Comparison of ENCODE assay signal across 8 mouse cellular contexts in the genomic region with DNA sequence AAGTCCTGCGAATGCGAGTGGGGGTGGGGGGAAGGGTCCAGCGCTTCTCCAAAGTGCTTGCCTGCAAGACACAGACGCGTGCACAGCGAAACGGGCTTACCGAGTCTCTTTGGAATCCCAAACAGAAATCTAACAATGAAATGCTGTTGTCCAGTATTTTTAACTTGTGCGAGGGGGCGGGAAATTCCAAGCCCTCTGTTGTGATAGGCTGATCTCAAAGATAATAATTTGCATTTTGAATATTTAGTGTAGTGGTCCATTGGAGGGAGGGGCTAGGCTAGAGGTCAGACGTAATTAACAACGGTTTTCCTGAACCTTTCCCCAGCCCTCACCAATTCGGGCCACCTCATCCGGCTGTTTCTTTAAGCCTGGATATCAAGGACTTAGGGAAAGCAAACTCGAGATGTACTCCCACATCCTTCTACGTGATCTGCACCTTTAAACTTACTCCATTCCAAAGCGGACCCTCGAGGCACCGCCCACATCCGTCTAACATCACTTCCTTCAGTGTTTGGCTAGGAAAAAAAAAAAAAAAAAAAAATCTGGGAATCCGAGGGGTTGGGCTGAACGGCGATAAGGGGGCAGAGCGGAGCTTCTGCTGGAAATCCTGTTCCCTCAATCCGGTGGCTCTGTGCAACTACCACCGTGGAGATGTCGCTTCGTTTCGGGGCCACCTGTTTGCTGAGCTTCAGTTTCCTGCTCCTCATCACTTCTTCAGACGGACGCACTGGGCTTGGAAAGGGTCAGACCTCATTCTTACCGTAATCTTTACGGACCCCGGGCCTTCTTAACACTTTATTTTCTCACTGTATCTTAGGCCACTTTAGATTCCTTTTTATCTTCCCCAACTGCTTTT. TPM values are rescaled to one million over a fixed set of nuclear protein-coding genes. Genes with fewer than 3 reads are reported as not detected.
DNase-seq lines count a peak whose midpoint lies in the region; ATAC-seq and TF ChIP-seq lines count a peak whose summit lies in the region.

A gene (plus strand): TSS at position 487 of the 856 bp plus-strand sequence.

- H3K4me1 ChIP-seq in erythroblast, embryonic 14.5 days (ENCODE audit: control insufficient read depth), result peaks cover 36% of the 10 kb centered on the region
- H3K4me1 ChIP-seq in heart, embryonic 11.5 days (ENCODE audit: control insufficient read depth, insufficient read depth, low read length), result peaks cover 20% of the 10 kb centered on the region
- H3K4me1 ChIP-seq in kidney, embryonic 16.5 days (ENCODE audit: insufficient read depth, low read length), result peaks cover 24% of the 10 kb centered on the region
- H3K4me1 ChIP-seq in liver, adult 2 months (ENCODE audit: control insufficient read depth, insufficient read depth, low read length), result peaks cover 9% of the 10 kb centered on the region

- peak within 1 kb of the TSS; percentile 34 for H3ac ChIP-seq in myocyte (ENCODE audit: control insufficient read depth, insufficient read length)

- TF ChIP-seq CTCF in brain, embryonic 14.5 days (IDR thresholded peaks at IDR 0.05; ENCODE audit: borderline replicate concordance, extremely low read depth, insufficient read depth, insufficient read length), result no peak
- TF ChIP-seq CTCF in liver, adult 2 months (IDR thresholded peaks at IDR 0.05; ENCODE audit: low read depth, low read length), result no peak

- peak within 1 kb of the TSS; percentile 84 for H3K4me2 ChIP-seq in heart, embryonic 11.5 days
- H3K4me2 ChIP-seq in kidney, embryonic 16.5 days (replicated peaks; ENCODE audit: low read depth, low read length), result peak within 1 kb of the TSS; percentile 63
- peak within 1 kb of the TSS; percentile 73 for H3K4me2 ChIP-seq in myocyte (ENCODE audit: low read depth)

- peaks cover 12% of the 10 kb centered on the region; the same call in 1 of the 2 replicates for H3K79me2 ChIP-seq in liver, adult 2 months (ENCODE audit: control insufficient read depth, insufficient read depth, low read length)
- peaks cover 60% of the 10 kb centered on the region for H3K79me2 ChIP-seq in myocyte (ENCODE audit: control insufficient read depth, insufficient read depth)

- under 1% methylated on average over 34 of the region's 34 CpGs for WGBS in heart, embryonic 11.5 days (ENCODE audit: insufficient replicate concordance)
- WGBS in kidney, embryonic 16.5 days, result under 1% methylated on average over 34 of the region's 34 CpGs
- WGBS in liver, adult 2 months, result under 1% methylated on average over 34 of the region's 34 CpGs

- DNase-seq in CD4-positive helper T cell, adult 2 months (ENCODE audit: low read depth, low spot score), result peak; percentile 85
- peak; percentile 98 for DNase-seq in brain, embryonic 14.5 days (ENCODE audit: low read depth)
- DNase-seq in liver, adult 2 months (ENCODE audit: extremely low read depth, low read depth, low spot score), result peak; percentile 90
- peak; percentile 74 for DNase-seq in splenic B cell, adult 2 months (ENCODE audit: low read depth, low spot score)

- H3K27ac ChIP-seq in heart, embryonic 11.5 days (ENCODE audit: low read depth, low read length), result peak within 1 kb of the TSS; percentile 98
- peak within 1 kb of the TSS; percentile 100 for H3K27ac ChIP-seq in kidney, embryonic 16.5 days (ENCODE audit: low read length)
- H3K27ac ChIP-seq in liver, adult 2 months (replicated peaks; ENCODE audit: insufficient read depth, low read depth, low read length), result peak within 1 kb of the TSS; percentile 95

- peak within 1 kb of the TSS; percentile 98 for H3K4me3 ChIP-seq in erythroblast, embryonic 14.5 days (replicated peaks)
- peak within 1 kb of the TSS; percentile 95 for H3K4me3 ChIP-seq in heart, embryonic 11.5 days (ENCODE audit: low read depth, low read length)
- peak within 1 kb of the TSS; percentile 92 for H3K4me3 ChIP-seq in kidney, embryonic 16.5 days (ENCODE audit: low read length)
- H3K4me3 ChIP-seq in liver, adult 2 months (ENCODE audit: insufficient read depth, low read depth, low read length), result peak within 1 kb of the TSS; percentile 97
- peak within 1 kb of the TSS; percentile 62 for H3K4me3 ChIP-seq in myocyte

- peak; percentile 71 for ATAC-seq in heart, embryonic 11.5 days (replicated peaks; ENCODE audit: insufficient number of reproducible peaks, low FRiP score, low TSS enrichment)
- ATAC-seq in kidney, embryonic 16.5 days (ENCODE audit: low FRiP score, low TSS enrichment), result peak; percentile 84

- H3K9ac ChIP-seq in heart, embryonic 11.5 days (ENCODE audit: low read depth, low read length), result peak within 1 kb of the TSS; percentile 99
- peak within 1 kb of the TSS; percentile 99 for H3K9ac ChIP-seq in kidney, embryonic 16.5 days (replicated peaks; ENCODE audit: low read length)
- peak within 1 kb of the TSS; percentile 97 for H3K9ac ChIP-seq in liver, adult 2 months (ENCODE audit: low read depth, low read length)

- no peaks in the 10 kb centered on the region for H3K27me3 ChIP-seq in erythroblast, embryonic 14.5 days (ENCODE audit: control insufficient read depth)
- no peaks in the 10 kb centered on the region for H3K27me3 ChIP-seq in heart, embryonic 11.5 days (ENCODE audit: control insufficient read depth, insufficient read depth, low read length)
- H3K27me3 ChIP-seq in kidney, embryonic 16.5 days (ENCODE audit: insufficient read depth, low read length), result no peaks in the 10 kb centered on the region
- H3K27me3 ChIP-seq in liver, adult 2 months (ENCODE audit: control insufficient read depth, insufficient read depth, low read length), result no peaks in the 10 kb centered on the region
- no peaks in the 10 kb centered on the region for H3K27me3 ChIP-seq in myocyte (ENCODE audit: control insufficient read depth, insufficient read depth, insufficient read length)
- H3K27me3 ChIP-seq in splenic B cell, adult 2 months (ENCODE audit: control insufficient read depth, insufficient read depth, low read length, poor library complexity, severe bottlenecking), result no peaks in the 10 kb centered on the region

- H3K9me3 ChIP-seq in erythroblast, embryonic 14.5 days (ENCODE audit: control insufficient read depth, low read length), result no peaks in the 10 kb centered on the region
- H3K9me3 ChIP-seq in heart, embryonic 11.5 days (replicated peaks; ENCODE audit: control insufficient read depth, low read length), result no peaks in the 10 kb centered on the region
- H3K9me3 ChIP-seq in kidney, embryonic 16.5 days (ENCODE audit: low read length), result no peaks in the 10 kb centered on the region

- peaks cover 13% of the 10 kb centered on the region for H3K36me3 ChIP-seq in erythroblast, embryonic 14.5 days (ENCODE audit: control insufficient read depth)
- no peaks in the 10 kb centered on the region for H3K36me3 ChIP-seq in heart, embryonic 11.5 days (ENCODE audit: control insufficient read depth, insufficient read depth, low read length)
- peaks cover 7% of the 10 kb centered on the region; the same call in 1 of the 2 replicates for H3K36me3 ChIP-seq in kidney, embryonic 16.5 days (ENCODE audit: insufficient read depth, low read length)
- H3K36me3 ChIP-seq in liver, adult 2 months (ENCODE audit: control insufficient read depth, insufficient read depth, low read length), result peaks cover 4% of the 10 kb centered on the region
- H3K36me3 ChIP-seq in myocyte (ENCODE audit: control insufficient read depth, insufficient read depth), result peaks cover 10% of the 10 kb centered on the region
- no peaks in the 10 kb centered on the region for H3K36me3 ChIP-seq in splenic B cell, adult 2 months (ENCODE audit: control insufficient read depth, insufficient read depth, low read length, poor library complexity, severe bottlenecking)

- peak; percentile 19; the same call in 1 of the 2 replicates for TF ChIP-seq POLR2A in brain, embryonic 14.5 days (IDR thresholded peaks at IDR 0.05; ENCODE audit: borderline replicate concordance, extremely low read depth, insufficient read depth, insufficient read length, poor library complexity, severe bottlenecking)
- peak; percentile 53; the same call in 1 of the 2 replicates for TF ChIP-seq POLR2A in liver, adult 2 months (IDR thresholded peaks at IDR 0.05; ENCODE audit: extremely low read depth, insufficient read depth, low read length)
- peak; percentile 69 for TF ChIP-seq POLR2A in myocyte (IDR thresholded peaks at IDR 0.05; ENCODE audit: insufficient read length, low read depth)

TF ChIP-seq in myocyte, 11 proteins besides CTCF, POLR2A, EP300 and RAD21:
- TF ChIP-seq CEBPB (IDR thresholded peaks at IDR 0.05; ENCODE audit: insufficient read depth, poor library complexity, severe bottlenecking), result 0 out of 2 replicates have a peak, but pooled peaks have one; percentile 11
- no peak for TF ChIP-seq MAX (IDR thresholded peaks at IDR 0.05; ENCODE audit: low read depth)
- TF ChIP-seq MYOD1 (IDR thresholded peaks at IDR 0.05; ENCODE audit: control insufficient read depth in 1 of 3, insufficient read length in 2 of 3, low read depth in 2 of 3), result peak in 1 of 3 experiments; percentile 51
- no peak for TF ChIP-seq USF1 (IDR thresholded peaks at IDR 0.05; ENCODE audit: low read depth)
- TF ChIP-seq TCF3 (IDR thresholded peaks at IDR 0.05; ENCODE audit: insufficient read length, low read depth), result no peak
- TF ChIP-seq SRF (IDR thresholded peaks at IDR 0.05; ENCODE audit: control insufficient read depth, insufficient read length, low read depth), result no peak
- TF ChIP-seq POLR2AphosphoS2 (IDR thresholded peaks at IDR 0.05; ENCODE audit: insufficient read length, low read depth), result peak; percentile 79

RNA-seq across cellular contexts. Expression of the gene that starts here (rescaled TPM):
- 54.3 and 57.1 TPM in 2 replicates for polyA plus RNA-seq in brain, embryonic 14.5 days (2012; rRNA removed)
- 0.05 and 0.11 TPM in 2 replicates for polyA plus RNA-seq in erythroblast, embryonic 14.5 days (2012)
- polyA plus RNA-seq in heart, embryonic 11.5 days (2014; fragmentation: Nextera tagmentation; extraction: Ambion mirVana), result 123 and 132 TPM in 2 replicates
- 104 and 108 TPM in 2 replicates for polyA plus RNA-seq in kidney, embryonic 16.5 days (2015; fragmentation: Nextera tagmentation; extraction: Ambion mirVana)
- total RNA-seq in liver, adult 2 months (2014; rRNA removed), result 38.1 and 41.4 TPM in 2 replicates
- 15.3 and 19.4 TPM in 2 replicates for polyA plus RNA-seq in liver, adult 2 months (2012; rRNA removed)
- polyA plus RNA-seq in myocyte (2012; fragmentation: generic; extraction: Trizol), result 46.4 TPM

Comparison
In these comparisons a context has a peak if more than half of its experiments do, and no peak if none do; other contexts are left out.
1. Peak in every context shown above with its lines: DNase-seq, ATAC-seq, H3K4me3 ChIP-seq and H3K27ac ChIP-seq.
2. RNA of the gene that starts here (polyA plus RNA-seq): 123 to 132 TPM in heart, embryonic 11.5 days, 104 to 108 TPM in kidney, embryonic 16.5 days, 54.3 to 57.1 TPM in brain, embryonic 14.5 days, 46.4 TPM in myocyte (single experiment) and 15.3 to 19.4 TPM in liver, adult 2 months; 0.05 to 0.11 TPM in erythroblast, embryonic 14.5 days; every median in the first group is over 10 times any median in the second.
3. POLR2A ChIP-seq: peak in every context shown above with its lines; median percentile 69 in myocyte; 53 in liver, adult 2 months; 19 in brain, embryonic 14.5 days.